Mouse (Mus musculus): ENCODE measurements at regions not wholly inside any gene's neighbourhood (a gene's known extent, or its start where the extent isn't known, plus 50 kb on each side); places are given as distances from the start of the nearest gene placed in this dataset.
"Not testable (repeated sequence)": the region's sequence is repeated elsewhere in the genome, so short reads cannot be mapped to it uniquely, and the experiment has no call there.

- no peak for DNase-seq
Observed at GRCm38 (mm10) chr16:9016762-9017086, 186.8 kb downstream of the 1810013L24Rik start.

- no peak for DNase-seq
Observed at GRCm38 (mm10) chr16:9030717-9031116, 200.8 kb downstream of the 1810013L24Rik start.

- no peak for DNase-seq
Observed at GRCm38 (mm10) chr16:9043271-9043670, 213.4 kb downstream of the 1810013L24Rik start.

- DNase-seq, result peak; percentile 79
Observed at GRCm38 (mm10) chr16:9046864-9047263, 217.0 kb downstream of the 1810013L24Rik start.

GRCm38 (mm10) chr16:9054415-9054814 is 224.5 kb downstream of the 1810013L24Rik start:
- DNase-seq, result peak; percentile 80

- DNase-seq, result no peak
Observed at GRCm38 (mm10) chr16:9056430-9056829, 226.5 kb downstream of the 1810013L24Rik start.

GRCm38 (mm10) chr16:9071526-9071925 is 241.6 kb downstream of the 1810013L24Rik start:
- no peak for DNase-seq

GRCm38 (mm10) chr16:9071956-9072355 is 242.1 kb downstream of the 1810013L24Rik start:
- DNase-seq, result not testable (repeated sequence)

GRCm38 (mm10) chr16:9074295-9074694 is 244.4 kb downstream of the 1810013L24Rik start:
- DNase-seq, result no peak

- DNase-seq, result peak; percentile 43
Observed at GRCm38 (mm10) chr16:9077451-9077850, 247.6 kb downstream of the 1810013L24Rik start.

- DNase-seq, result peak; percentile 30
Observed at GRCm38 (mm10) chr16:9078405-9078942, 248.6 kb downstream of the 1810013L24Rik start.

- DNase-seq, result peak; percentile 25
Observed at GRCm38 (mm10) chr16:9083040-9083439, 253.1 kb downstream of the 1810013L24Rik start.

- peak; percentile 52 for DNase-seq
Observed at GRCm38 (mm10) chr16:9083740-9084139, 253.8 kb downstream of the 1810013L24Rik start.

- peak; percentile 81 for DNase-seq
Observed at GRCm38 (mm10) chr16:9084581-9084980, 254.7 kb downstream of the 1810013L24Rik start.

GRCm38 (mm10) chr16:9085133-9085532 is 255.2 kb downstream of the 1810013L24Rik start:
- DNase-seq, result peak; percentile 24

- DNase-seq, result peak; percentile 58
Observed at GRCm38 (mm10) chr16:9085977-9086376, 256.1 kb downstream of the 1810013L24Rik start.

- DNase-seq, result no peak
Observed at GRCm38 (mm10) chr16:9091790-9092189, 261.9 kb downstream of the 1810013L24Rik start.

- peak; percentile 93 for DNase-seq
Observed at GRCm38 (mm10) chr16:9092191-9092848, 262.4 kb downstream of the 1810013L24Rik start.

- peak; percentile 12 for DNase-seq
Observed at GRCm38 (mm10) chr16:9093593-9093992, 263.7 kb downstream of the 1810013L24Rik start.

- peak; percentile 64 for DNase-seq
Observed at GRCm38 (mm10) chr16:9094201-9094600, 264.3 kb downstream of the 1810013L24Rik start.

GRCm38 (mm10) chr16:9106211-9106610 is 276.3 kb downstream of the 1810013L24Rik start:
- DNase-seq, result peak; percentile 56

GRCm38 (mm10) chr16:9106676-9107075 is 276.8 kb downstream of the 1810013L24Rik start:
- DNase-seq, result not testable (repeated sequence)

GRCm38 (mm10) chr16:9113801-9114200 is 283.9 kb downstream of the 1810013L24Rik start:
- DNase-seq, result peak; percentile 51

GRCm38 (mm10) chr16:9115548-9115947 is 285.6 kb downstream of the 1810013L24Rik start:
- peak; percentile 74 for DNase-seq

GRCm38 (mm10) chr16:9121581-9121980 is 291.7 kb downstream of the 1810013L24Rik start:
- DNase-seq, result peak; percentile 29

All from heart, adult 11 months (tissue).